Mouse (Mus musculus) adrenal gland, adult 8-10 months (tissue): ENCODE data around the gene Vamp3. TPM values are rescaled to one million over a fixed set of nuclear protein-coding genes. Genes with fewer than 3 reads are reported as not detected.
A peak's percentile ranks its signal among the peaks of the same experiment; 100 is the strongest.

Experiments
- DNase-seq: peaks from one replicate; pipeline ENCODE4 v3.0.0; 2022
- total RNA-seq, 4 experiments: library from RNA; stranded (reverse); gene quantifications; 2 replicates each; pipeline ENCODE4 v1.2.4; 2022

Gene Vamp3
- total RNA-seq = 10 to 100 TPM; 57.3 to 70.2 (median 63.4) TPM

- DNase-seq = peak; percentile 98
Measured at GRCm38 (mm10) chr4:151057347-151058321, at the start of gene Vamp3. TSS of gene Vamp3 (minus strand) at chr4:151057963.

- no peak for DNase-seq
Measured at GRCm38 (mm10) chr4:151106468-151106867, 48.7 kb upstream of the Vamp3 start.

- DNase-seq = no peak
Measured at GRCm38 (mm10) chr4:151105886-151106285, 48.1 kb upstream of the Vamp3 start.

GRCm38 (mm10) chr4:151104147-151104546 lies 46.4 kb upstream of the Vamp3 start:
- no peak for DNase-seq

GRCm38 (mm10) chr4:151103646-151104045 lies 45.9 kb upstream of the Vamp3 start:
- DNase-seq = no peak

GRCm38 (mm10) chr4:151097104-151097438 lies 39.3 kb upstream of the Vamp3 start:
- no peak for DNase-seq

GRCm38 (mm10) chr4:151096334-151097103 lies 38.8 kb upstream of the Vamp3 start:
- DNase-seq = no peak

GRCm38 (mm10) chr4:151095207-151095606 lies 37.4 kb upstream of the Vamp3 start:
- DNase-seq = no peak

GRCm38 (mm10) chr4:151089270-151089669 lies 31.5 kb upstream of the Vamp3 start, which contains the start of gene Gm13090:
TSS of gene Gm13090 (plus strand) at chr4:151089570.
- no peak for DNase-seq

- DNase-seq = no peak
Measured at GRCm38 (mm10) chr4:151088819-151089218, 31.1 kb upstream of the Vamp3 start.

GRCm38 (mm10) chr4:151087358-151087757 lies 29.6 kb upstream of the Vamp3 start:
- DNase-seq = no peak

- no peak for DNase-seq
Measured at GRCm38 (mm10) chr4:151083027-151083426, 25.3 kb upstream of the Vamp3 start.

GRCm38 (mm10) chr4:151081977-151082376 lies 24.2 kb upstream of the Vamp3 start:
- no peak for DNase-seq

GRCm38 (mm10) chr4:151081355-151081754 lies 23.6 kb upstream of the Vamp3 start:
- no peak for DNase-seq

GRCm38 (mm10) chr4:151074817-151075216 lies 17.1 kb upstream of the Vamp3 start:
- DNase-seq = no peak

- DNase-seq = peak; percentile 29
Measured at GRCm38 (mm10) chr4:151073108-151073744, 15.5 kb upstream of the Vamp3 start.

GRCm38 (mm10) chr4:151070962-151071361 lies 13.2 kb upstream of the Vamp3 start:
- DNase-seq = no peak

GRCm38 (mm10) chr4:151068751-151069150 lies 11.0 kb upstream of the Vamp3 start:
- DNase-seq = no peak

GRCm38 (mm10) chr4:151059566-151059965 lies 1.8 kb upstream of the Vamp3 start:
- DNase-seq = no peak

GRCm38 (mm10) chr4:151058634-151059033 lies 871 bp upstream of the Vamp3 start:
- DNase-seq = no peak

- DNase-seq = no peak
Measured at GRCm38 (mm10) chr4:151051162-151051561, 6.6 kb downstream of the Vamp3 start.

- no peak for DNase-seq
Measured at GRCm38 (mm10) chr4:151046524-151046923, 11.2 kb downstream of the Vamp3 start.
